Mouse (Mus musculus) adrenal gland, postnatal 36 days (tissue): ENCODE data around the gene Morn4. TPM values are rescaled to one million over a fixed set of nuclear protein-coding genes. Genes with fewer than 3 reads are reported as not detected.

Experiments
- DNase-seq, 2 experiments: peaks; one replicate each; pipeline ENCODE4 v3.0.0; 2021; ENCODE audit warnings: mixed read lengths in 1 of 2
- long read RNA-seq, 2 experiments: library from polyadenylated mRNA; stranded (forward); transcript quantifications; one replicate each; pipeline ENCODE4 v2.0.0; 2021; ENCODE audit warnings: borderline sequencing depth in 2 of 2
- total RNA-seq, 2 experiments: library from RNA; stranded (reverse); gene quantifications; 2 replicates each; pipeline ENCODE4 v1.2.3; 2021

Gene Morn4
- 10 to 100 TPM in 1 of 2 experiments, 1 to 10 TPM in 1; 8.2 to 12.2 TPM for total RNA-seq
- long read RNA-seq, experiment 1, transcript Morn4-201 (5 exons, 1,800 nt) = major isoform, 9 of 11 reads
- long read RNA-seq, experiment 1, partial matches to known transcripts = 1 of 11 reads
- long read RNA-seq, experiment 1, other reads (novel, unspliced or antisense) = 1 of 11 reads
- long read RNA-seq, experiment 2, transcript Morn4-201 (5 exons, 1,800 nt) = major isoform, 8 of 8 reads
- long read RNA-seq, experiment 2, partial matches to known transcripts = 0 of 8 reads
- long read RNA-seq, experiment 2, other reads (novel, unspliced or antisense) = 0 of 8 reads

DNA sequence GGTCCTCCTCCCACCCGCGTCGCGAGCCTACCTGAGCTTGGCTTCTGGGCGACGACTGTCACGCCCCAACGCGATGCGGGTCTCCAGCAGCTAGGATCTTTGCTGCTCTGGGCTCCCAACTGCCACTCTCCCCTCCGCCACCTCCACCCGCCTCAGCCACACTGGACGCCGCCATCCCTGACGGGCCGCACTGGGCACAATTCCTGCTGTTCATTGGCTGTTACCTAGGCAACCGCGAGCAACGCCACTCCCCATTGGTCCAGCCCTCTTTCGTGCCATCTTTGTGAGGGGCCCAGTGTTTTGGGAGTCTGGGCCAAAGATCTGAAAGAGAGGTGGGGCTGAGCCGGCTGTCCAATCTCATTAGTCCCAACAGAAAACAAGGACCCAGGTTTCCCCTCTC lies at the start of gene Morn4:
Morn4 (minus strand) TSS at position 192 of the 400 bp plus-strand sequence.
- peak; percentile 89 to 90 for DNase-seq

DNA sequence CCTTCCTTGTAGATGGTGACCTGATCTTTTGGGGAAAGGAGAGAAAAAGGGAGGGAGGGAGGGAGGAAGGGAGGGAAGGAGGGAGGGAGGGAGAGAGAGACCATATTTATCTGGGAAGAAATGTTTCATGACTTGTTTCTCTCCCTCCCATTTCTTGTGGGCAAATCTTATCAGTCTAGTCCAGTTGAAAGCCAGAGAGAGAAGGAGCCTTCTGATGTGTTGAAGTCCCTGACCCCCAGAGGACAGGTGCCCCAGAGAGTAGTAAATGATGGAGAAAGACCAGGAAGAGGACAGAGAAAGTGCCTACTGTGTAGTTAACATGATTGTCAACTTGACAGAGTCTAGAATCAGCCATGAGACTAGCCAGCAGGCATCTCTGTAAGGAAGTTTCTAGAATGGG lies 48.9 kb upstream of the Morn4 start:
- no peak for DNase-seq

DNA sequence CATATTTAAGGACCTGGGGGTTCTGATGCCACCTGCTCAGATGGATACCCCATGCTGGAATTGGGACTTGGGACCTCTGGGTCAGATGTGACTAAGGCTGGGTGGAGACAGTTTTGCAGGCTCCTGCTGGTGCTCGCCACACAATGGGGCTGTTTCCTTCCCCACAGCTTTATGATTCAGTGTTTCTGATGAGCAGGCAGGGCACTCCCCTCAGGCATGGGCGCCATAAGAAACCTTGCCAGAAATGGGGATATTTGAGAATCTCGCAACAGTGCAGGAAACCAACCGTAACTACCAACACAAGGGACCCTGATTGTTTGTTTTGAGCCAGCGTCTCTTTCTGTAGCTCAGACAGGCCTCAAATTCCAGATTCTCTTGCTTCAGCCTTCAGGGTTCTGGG lies 44.9 kb upstream of the Morn4 start:
- no peak for DNase-seq

DNA sequence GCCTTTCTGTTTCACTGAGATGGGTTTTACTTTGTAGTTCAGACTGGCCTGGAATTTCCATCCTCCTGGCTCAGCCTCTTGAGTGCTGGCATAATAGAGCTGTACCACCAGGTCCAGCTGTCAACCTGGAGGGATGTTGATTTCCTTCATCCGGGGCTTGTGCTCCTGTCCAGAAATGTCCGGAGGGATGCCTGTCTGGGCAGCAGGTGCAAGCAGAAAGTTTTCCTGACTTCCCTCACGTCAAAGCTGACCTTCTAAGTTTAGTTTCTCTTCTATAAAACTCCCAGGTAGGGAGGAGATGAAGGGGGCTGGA lies 44.1 kb upstream of the Morn4 start:
- DNase-seq = no peak

DNA sequence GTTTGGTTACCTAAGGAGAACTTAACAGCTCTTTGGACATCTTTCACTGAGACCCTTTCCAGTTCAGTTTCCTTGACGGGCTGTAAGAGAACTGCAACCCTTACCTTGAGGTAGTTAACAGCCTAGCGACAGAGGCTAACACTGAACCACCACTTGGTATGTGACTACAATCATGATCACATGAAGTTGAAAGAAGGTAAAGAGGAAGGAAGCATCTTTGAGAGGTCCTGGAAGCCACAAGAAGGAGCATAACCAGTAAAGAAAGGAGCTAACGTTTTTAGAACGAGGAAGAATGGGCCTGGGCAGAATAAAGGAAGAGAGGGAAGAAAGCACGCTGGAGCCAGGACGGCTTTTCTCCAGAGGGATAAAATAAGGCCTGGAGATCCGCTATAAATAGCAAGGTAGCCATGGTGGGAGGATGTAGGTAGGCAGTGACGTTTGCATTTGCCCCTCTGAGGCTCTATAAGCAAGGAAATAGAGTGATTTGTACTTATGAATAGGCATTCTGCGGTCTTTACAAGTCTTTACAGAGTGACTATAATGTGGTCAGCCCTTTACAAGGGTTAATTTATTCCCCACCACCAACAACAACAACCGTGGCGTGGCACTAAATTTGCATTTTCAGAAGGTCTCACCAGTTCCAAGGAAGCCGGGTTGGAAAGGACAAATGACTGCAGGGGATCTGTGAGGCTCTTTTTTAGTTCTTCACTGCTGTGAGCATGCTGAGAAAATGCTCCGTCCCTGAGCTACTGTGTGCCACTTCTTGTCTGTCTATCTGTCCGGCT lies 43.5 kb upstream of the Morn4 start:
- no peak for DNase-seq

DNA sequence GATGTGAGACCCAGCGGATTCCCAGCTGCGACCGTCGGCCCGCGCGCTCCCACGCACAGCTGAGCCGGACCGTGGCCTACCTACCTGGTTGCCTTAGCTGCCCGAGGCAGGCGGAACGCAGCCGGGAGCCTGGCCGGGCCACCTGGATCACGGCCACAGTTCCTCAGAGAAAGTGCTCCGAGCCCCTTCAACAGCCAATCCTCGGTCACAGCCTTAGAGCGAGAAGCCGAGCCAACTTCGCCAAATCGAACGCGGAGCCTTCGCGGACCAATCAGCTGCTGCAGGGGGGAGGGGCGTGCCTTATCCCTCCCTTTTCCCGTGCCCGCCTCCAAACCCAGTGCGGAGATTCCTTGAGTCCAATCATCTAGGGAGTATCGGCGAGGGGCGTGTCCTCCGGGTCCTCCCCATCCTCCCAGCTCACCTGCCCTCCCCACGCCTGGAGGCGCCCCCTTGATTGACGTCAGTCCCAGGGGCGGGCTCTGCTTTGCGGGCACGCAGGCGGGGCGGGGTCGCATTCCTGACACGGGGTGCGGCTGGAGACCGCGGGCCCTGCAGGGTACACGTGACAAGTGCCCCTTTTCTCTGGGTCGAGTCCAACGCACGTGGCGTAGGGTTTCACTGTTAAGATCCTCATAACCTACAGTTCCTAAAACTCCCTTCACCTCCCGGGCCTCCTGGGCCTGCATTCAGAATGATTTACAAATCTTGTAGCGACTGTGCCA lies 42.8 kb upstream of the Morn4 start, which contains the start of gene Avpi1:
Avpi1 (minus strand) TSS at position 273 of the 722 bp plus-strand sequence.
- peak; percentile 99 for DNase-seq

GRCm38 (mm10) chr19:42128052-42128740 lies 42.0 kb upstream of the Morn4 start:
- peak in 1 of 2 experiments; percentile 29 for DNase-seq

- no peak for DNase-seq
Observed at GRCm38 (mm10) chr19:42127024-42127423, 40.9 kb upstream of the Morn4 start.

DNA sequence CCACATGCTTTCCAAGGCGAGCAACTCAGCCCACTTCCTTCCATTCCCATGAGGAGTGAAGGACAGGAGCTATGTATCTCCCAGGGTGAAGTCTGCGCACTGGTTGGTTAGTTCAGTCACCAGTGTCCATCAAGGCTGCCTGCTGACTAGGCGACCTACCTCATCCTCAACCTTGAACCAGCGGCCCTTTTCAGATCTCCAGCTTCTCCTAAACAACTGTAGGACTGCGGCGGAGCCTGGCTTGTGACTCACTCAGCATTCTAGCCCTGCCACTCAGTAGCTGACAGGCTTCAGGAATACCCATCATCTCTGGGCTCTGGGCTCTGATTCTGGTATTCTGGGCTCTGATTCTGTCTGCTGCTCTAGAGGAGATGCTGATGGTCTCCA lies 40.1 kb upstream of the Morn4 start:
- peak; percentile 64 to 77 for DNase-seq

GRCm38 (mm10) chr19:42125501-42126218 lies 39.5 kb upstream of the Morn4 start:
- peak in 1 of 2 experiments; percentile 38 for DNase-seq

DNA sequence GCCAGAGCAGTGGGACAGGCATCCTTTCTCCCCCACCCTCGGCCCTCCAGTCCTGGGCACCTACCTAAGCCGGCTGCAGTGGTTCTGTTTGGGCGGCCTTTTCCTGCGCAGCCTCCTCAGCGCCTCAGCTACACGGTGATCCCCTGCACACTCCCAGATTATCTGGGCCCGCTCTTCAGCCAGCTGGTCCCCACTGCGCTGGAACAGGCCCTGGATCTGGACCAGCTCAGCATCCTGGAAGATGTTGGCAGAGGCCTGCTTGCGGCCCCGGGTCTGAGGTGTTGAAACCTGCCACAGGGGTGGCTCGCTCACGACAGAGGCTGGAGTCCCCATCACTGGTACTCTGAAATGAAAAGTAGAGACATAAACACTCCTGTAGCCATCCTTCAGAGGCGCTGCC lies 38.5 kb upstream of the Morn4 start:
- no peak for DNase-seq

DNA sequence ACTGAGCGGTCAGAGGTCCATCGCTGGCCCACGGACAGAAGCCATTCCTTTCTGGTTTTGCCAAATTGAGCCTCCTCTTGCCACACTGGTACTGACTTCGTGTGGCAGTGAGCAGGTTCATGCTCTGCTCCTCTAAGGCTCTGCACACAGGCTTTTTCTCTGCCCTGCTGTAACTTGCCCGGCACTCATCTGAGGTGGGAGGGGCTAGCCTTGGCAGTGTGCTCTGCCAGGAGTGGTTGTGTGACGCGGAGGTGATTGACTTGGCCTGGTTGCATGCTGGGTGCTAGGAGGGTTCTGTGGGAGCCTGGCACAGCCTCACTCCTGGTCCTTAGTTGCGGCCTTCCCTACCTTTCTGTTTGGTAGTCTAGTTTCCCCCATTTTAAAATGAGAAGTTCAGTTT lies 34.3 kb upstream of the Morn4 start:
- peak; percentile 57 to 61 for DNase-seq

GRCm38 (mm10) chr19:42118596-42118995 lies 32.4 kb upstream of the Morn4 start:
- peak in 1 of 2 experiments; percentile 45 for DNase-seq

DNA sequence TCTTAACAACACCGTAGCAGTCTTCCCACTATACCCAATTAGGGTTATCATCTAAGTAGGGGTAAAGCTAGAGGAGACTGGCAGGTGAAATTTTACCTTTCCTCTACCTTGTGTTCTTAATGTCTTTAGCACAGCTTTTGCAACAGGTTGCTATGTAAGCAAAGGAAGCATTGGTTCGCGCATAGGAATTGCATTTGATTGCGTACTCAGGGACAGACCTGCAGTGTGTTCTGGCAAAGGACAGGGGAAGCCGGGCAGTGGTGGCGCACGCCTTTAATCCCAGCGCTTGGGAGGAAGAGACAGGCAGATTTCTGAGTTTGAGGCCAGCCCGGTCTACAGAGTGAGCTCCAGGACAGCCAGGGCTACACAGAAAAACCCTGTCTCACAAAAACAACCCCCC lies 32.0 kb upstream of the Morn4 start:
- no peak for DNase-seq

DNA sequence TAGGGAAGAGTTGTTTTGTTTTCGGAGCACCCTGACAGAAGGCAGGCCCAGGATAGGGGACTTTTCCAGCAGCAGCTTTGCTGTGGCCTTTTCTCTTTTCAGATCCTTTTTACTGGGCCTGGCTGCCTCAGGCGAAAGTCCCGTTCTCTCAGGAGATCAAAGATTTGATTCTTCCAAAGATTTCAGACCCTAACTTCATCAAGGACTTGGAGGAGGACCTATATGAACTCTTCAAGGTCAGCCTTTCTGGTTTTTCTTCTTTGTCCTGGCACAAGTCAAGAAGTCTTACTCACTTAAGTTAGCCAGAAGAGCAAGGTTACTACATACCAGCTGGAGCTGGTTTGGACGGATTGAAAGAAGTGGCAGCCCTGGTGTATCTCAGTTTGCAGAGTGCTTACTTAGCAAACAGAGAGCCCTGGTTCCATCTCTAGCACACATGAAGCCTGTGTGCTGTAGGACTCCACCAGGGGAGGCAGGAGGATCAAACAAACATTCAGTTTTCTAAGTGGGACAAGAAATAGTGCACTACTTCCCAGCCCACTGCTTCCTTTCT lies 29.7 kb upstream of the Morn4 start:
- DNase-seq = no peak

GRCm38 (mm10) chr19:42104681-42105080 lies 18.5 kb upstream of the Morn4 start:
- no peak for DNase-seq

GRCm38 (mm10) chr19:42099406-42099805 lies 13.2 kb upstream of the Morn4 start:
- DNase-seq = no peak

- DNase-seq = no peak
Observed at GRCm38 (mm10) chr19:42090637-42091141, 4.5 kb upstream of the Morn4 start.

DNA sequence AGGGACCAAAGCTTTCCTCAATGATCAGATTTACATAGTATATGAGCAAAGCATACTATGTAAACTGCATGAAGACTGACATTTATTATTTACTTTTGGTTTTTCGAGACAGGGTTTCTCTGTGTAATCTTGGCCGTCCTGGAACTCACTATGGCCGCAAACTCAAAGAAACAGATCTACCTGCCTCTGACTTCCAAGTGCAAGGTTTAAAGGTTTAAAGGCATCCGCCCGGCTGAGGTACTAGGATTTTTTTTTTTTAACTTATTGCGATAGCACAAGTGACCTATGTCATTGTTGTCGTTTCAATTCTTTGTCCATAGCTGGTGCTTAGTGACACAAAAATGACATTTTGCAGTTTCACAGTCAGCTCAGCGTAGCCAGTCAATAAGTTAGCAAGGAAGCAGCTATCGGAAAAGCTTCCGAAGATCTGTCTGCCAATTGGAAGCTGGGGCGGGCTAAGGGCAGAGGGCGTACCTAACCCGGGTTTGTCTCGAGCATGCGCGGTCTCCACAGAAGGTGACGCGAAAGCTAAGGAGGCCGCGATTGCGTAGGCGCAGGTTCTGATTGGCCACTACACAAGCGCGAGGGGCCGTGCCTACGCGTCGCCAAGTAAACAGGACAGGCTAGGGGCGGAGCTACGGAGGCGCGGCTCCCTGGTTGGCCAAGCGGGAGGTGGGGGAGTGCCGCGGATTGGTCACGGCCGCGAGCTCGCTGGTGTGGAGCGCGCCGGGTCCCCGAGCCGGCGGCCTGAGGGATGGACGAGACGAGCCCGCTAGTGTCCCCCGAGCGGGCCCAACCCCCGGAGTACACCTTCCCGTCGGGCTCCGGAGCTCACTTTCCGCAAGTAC lies 3.8 kb upstream of the Morn4 start, which contains the start of gene Pi4k2a:
Pi4k2a (plus strand) TSS at position 723 of the 848 bp plus-strand sequence.
- DNase-seq = peak; percentile 99
